Mouse (Mus musculus) gastrocnemius, adult 18-20 months (tissue): Measurements from ENCODE around the gene Ube2l6. TPM values are rescaled to one million over a fixed set of nuclear protein-coding genes. Genes with fewer than 3 reads are reported as not detected.

Source experiments
- DNase-seq: peaks from one replicate; pipeline ENCODE4 v3.0.0; 2021; ENCODE audit warnings: low spot score
- total RNA-seq, 2 experiments: library from RNA; stranded (reverse); gene quantifications; 2 replicates each; pipeline ENCODE4 v1.2.3; 2021

The Ube2l6 gene
- total RNA-seq, 2 experiments from 2014 or later = 2.9 to 3.7 TPM

- DNase-seq = no peak
Observed at GRCm38 (mm10) chr2:84837817-84838592, 39.4 kb downstream of the Ube2l6 start.

- no peak for DNase-seq
Observed at GRCm38 (mm10) chr2:84838593-84838949, 39.9 kb downstream of the Ube2l6 start, which contains the start of gene Slc43a1. Slc43a1 (plus strand) TSS chr2:84838850.

DNA sequence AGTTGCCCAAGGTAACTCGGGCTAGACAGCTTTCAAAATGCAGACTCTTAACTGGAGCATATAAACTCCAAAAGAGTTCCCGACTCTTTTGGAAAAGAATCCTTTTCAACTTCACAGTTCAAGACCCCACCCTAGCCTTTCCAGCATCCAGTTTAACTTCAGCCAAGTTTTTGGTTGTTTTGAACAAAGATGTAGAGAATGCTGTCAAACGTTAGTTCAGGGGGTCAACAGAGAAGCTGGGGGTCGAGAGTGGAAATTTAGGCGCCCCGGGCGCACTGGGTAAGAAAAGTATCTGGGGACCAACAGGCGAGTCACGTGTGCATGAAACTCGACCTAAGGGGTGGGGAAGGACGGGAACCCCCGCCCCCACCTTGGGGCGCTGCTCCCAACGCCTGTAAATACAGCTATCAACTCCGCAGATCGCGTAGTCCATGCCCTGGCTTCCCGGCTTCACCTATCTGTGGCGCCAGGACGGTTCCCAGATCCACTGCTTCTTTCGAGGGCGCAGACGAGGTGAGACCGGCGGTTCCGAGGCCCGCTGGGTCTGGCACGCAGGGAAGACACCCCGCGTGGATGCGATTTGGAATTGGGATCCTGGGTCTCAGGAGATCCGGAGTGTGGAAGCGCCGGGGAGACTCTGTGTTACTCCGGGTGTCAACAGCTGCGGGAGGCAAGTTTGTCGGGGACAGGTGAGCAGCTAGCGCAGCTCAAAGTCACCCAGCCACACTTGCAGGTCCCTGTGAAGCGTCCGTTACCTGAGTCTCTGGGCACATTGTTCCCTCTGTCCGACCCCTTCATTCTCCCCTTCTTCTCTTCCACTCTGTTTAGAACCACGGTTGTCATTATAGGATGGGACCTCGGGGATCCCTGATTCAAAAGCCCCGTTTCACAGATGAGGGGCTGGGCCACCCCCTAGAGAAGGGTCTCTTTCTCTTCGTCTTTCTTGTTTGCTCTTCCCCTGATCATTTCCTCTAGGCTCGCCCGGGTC is 40.7 kb downstream of the Ube2l6 start:
- DNase-seq = peak; percentile 74

DNA sequence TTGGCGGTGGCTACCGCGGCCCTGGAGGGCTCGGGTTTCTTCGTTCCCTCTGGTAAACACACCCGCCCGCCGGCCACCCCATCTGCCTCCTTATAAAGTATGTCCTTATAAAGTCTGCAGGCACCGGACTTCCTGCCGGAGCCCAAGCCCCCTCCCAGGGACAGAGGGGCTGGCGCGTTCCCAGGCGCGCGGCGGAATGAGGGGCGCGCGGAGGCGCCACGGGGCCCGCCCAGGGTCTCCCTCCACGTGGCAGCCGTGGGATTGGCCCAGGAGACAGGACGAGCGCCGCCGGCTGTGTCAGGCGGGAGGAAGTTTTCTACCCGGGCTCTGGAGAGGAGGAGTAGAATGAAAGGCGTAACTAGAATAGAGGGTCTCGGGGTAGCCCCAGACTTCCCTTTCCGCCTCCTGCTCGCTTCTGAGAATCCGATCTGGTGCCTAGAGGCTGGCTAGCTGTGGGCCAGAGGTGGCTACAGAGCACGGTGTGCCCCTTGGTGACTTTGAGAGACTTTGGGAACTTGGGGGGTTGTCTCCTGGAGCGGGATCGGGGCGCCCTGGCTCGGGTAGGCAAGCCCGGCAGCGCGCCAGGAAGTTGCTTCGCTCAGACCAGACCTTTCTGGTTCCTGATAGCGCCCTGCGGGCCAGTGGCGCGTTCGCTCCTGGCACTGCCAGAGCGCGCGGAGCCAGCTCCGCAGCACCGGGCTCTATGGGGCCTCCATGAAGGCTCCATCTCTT is 41.6 kb downstream of the Ube2l6 start:
- peak; percentile 76 for DNase-seq

DNA sequence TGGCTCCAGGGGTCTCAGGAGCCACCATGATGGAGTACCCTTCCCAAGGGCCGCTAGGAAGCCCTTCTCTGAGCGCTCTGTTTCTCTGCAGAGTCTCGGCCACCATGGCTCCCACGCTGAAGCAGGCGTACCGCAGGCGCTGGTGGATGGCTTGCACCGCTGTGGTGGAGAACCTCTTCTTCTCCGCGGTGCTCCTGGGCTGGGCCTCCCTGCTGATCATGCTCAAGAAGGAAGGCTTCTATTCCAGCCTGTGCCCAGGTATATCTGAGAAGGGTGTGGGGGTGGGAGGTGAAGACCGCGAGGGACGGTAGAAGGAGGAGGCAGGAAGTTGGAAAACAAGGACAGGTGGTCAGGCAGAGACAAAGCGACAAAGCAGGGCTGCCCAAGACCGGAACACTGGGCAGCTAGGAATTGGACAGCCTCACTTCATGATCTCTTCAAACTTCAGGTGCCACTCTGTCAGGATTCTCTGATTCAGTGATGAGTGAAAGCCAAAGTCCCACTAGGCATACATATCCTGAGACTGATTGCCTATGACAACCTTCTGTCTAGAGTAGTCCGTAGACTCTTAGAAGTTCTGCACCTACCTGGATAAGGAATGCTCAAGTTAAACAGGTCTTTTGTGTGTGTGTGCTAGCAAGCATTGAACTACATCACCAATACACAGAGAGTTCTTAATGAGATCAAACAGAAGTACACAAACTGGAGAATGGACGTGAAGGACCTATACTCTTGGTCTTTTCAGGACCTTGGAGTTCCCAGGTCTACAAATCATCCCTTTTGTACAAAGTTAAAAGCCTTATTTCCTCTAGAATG is 42.3 kb downstream of the Ube2l6 start:
- DNase-seq = no peak

DNA sequence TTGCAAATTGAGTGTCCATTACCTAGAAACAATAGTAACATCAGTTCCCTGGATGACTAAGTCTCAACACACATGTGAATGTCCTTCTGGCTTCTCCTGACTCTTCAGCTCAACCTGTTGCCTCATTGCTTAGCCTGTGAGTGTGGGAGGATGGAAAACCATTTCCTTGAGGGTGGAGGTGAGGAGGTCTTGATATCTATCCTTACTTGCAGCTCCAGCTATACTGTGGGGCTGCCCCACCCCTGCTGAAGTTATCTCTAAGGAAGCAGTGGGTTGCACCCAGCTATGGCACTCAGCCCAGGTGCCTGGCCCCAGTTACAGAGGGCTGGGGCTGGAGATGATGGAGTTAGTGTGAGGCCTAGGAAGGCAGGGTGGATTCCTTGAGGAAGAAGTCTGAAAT is 43.3 kb downstream of the Ube2l6 start:
- DNase-seq = no peak

DNA sequence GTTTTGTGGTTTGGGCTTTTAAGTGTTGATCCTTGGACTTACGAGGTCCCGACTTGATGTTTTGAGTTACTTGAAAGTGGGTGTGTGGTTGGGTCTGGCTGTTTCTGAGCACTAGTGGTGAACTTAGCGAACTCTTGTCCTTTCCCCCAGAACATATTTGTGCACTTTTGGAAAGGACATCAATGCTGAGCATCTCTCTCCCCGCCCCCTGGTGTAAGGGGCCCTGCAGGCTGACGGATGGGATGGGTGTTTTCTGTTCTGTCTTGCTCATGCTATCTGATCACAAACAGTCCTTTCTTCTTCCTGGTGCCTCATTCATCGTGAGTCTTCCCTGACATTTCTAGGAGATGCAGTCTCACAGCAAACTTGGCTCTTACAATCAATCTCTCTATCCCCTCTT is 45.0 kb downstream of the Ube2l6 start:
- DNase-seq = no peak

DNA sequence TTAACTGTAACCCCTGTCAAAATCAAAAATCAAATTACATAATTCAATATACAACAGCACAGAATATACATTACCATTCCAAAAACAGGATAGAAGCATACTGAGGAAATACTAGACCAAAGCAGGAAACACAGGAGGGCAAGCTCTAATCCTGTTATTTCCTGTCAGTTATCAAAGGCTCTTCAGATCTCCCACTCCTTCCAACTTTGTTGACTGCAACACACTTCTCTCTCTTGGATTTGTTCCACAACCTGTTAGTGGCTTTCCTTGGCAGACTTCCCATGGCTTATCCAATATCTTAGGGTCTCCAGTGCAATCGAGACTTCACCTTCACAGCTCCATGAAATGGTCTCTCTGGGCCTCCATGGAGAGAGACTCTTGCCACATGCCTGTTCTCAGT is 46.6 kb downstream of the Ube2l6 start:
- no peak for DNase-seq

DNA sequence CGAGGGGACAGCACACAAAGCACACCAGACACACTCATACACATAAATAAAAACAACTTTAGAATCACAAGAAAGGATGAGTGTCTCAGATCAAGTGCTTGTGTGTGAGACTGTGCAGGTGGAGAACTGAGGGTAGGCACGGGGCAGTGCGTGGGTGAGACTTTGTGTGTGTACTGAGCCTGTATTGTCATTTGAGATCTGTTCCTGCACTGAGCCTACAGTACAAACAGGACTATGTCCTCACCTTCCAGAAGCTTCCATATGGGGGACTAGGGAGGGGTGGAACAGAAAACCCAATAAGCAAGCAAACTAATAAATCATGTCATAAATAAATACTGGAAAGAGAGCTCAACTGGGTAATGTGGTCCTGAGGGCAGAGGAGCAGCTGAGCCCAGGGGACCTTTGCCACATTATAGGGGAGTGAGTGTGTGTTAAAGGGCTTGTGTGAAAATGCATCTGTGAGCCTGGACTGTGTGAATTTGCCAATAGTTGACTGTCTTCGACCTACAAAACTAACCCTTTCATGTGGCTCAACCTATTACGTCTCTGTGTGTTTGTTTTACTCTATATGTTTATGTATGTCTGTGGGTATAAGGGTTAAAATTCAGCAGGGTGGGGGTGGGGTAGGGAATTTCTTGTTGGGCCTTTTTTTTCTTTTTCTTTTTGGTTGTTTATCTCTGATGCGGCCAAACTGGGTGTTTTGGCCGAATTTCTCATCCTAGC is 51.9 kb downstream of the Ube2l6 start:
- no peak for DNase-seq

GRCm38 (mm10) chr2:84851130-84852040 is 52.8 kb downstream of the Ube2l6 start:
- DNase-seq = peak; percentile 84

DNA sequence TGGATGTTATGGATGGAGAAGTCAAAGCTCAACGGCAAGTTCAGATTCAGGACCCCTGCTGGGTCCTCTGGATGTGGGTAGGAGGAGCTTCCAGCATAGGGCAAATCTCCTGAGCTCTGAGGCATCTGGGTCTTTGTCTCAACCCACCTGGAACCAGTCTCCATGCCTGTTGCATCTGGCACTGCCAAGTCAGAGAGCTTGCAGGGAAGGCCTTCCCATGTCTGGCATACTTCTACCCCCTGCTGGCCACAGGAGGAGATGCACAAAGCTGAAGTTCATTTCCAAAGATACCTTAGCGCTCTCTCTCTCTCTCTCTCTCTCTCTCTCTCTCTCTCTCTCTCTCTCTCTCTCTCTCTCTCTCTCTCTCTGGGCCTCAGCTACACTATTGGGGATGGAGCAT is 57.1 kb downstream of the Ube2l6 start:
- peak; percentile 58 for DNase-seq

DNA sequence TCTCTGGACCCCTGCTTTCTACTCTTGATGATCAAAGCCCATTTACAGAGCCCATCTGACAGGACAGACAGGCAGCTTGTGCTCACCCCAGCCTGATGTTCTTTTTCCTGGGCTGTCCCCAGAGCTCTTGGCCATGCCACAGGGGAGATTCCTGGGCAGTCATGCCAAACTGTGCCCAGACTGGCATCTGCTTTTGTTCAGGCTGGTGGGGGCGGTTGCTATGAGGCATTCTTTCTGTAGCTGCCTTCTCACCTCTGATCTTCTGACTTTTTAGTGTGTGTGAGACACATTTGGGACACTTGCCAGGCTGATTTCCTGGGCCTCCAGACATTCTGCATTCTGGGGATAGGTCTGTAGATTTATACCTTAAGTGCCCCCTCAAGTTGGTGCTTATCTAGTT is 59.9 kb downstream of the Ube2l6 start:
- no peak for DNase-seq

Other genes starting within 250 kb of the Ube2l6 start
- 10 to 100 TPM; 23.2 to 29.2 TPM for gene Ctnnd1, start 148.1 kb upstream of the Ube2l6 start, total RNA-seq
- not detected for gene Btbd18, start 139.7 kb upstream of the Ube2l6 start, total RNA-seq
- 10 to 100 TPM; 12.0 to 14.4 TPM for gene Selenoh, start 128.1 kb upstream of the Ube2l6 start, total RNA-seq
- 1 to 10 TPM in 1 of 2 experiments, under 1 TPM in 1; 0.59 to 2.2 TPM for gene Gm28635, start 120.8 kb upstream of the Ube2l6 start, total RNA-seq
- gene Med19, start 120.4 kb upstream of the Ube2l6 start, total RNA-seq = 1 to 10 TPM; 7.7 to 8.5 TPM
- 10 to 100 TPM; 45.5 to 47.7 TPM for gene Tmx2, start 119.7 kb upstream of the Ube2l6 start, total RNA-seq
- gene Zdhhc5, start 83.6 kb upstream of the Ube2l6 start, total RNA-seq = 10 to 100 TPM; 72.0 to 78.9 TPM
- gene Clp1, start 71.5 kb upstream of the Ube2l6 start, total RNA-seq = 1 to 10 TPM; 3.3 to 3.8 TPM
- gene Ypel4, start 64.8 kb upstream of the Ube2l6 start, total RNA-seq = under 1 TPM; 0.38 to 0.57 TPM
- under 1 TPM in 1 of 2 experiments, not detected in 1; 0.43 TPM for gene Gm19426, start 55.2 kb upstream of the Ube2l6 start, total RNA-seq
- gene Serping1, start 23.4 kb upstream of the Ube2l6 start, total RNA-seq = 10 to 100 TPM; 50.8 to 72.0 TPM
- gene Smtnl1, start 23.8 kb downstream of the Ube2l6 start, total RNA-seq = 100 to 1,000 TPM; 104 to 119 TPM
- gene Timm10, start 28.2 kb downstream of the Ube2l6 start, total RNA-seq = 10 to 100 TPM; 38.2 to 57.8 TPM
- 10 to 100 TPM; 11.0 to 12.7 TPM for gene Slc43a1, start 40.0 kb downstream of the Ube2l6 start, total RNA-seq
- under 1 TPM; 0.52 to 0.62 TPM for gene Rtn4rl2, start 87.9 kb downstream of the Ube2l6 start, total RNA-seq
- 10 to 100 TPM; 17.2 to 18.4 TPM for gene Slc43a3, start 137.8 kb downstream of the Ube2l6 start, total RNA-seq
- gene Prg2, start 181.6 kb downstream of the Ube2l6 start, total RNA-seq = not detected
- gene Prg3, start 189.4 kb downstream of the Ube2l6 start, total RNA-seq = not detected
- gene Ssrp1, start 238.4 kb downstream of the Ube2l6 start, total RNA-seq = 10 to 100 TPM; 25.8 to 27.9 TPM
- under 1 TPM; 0.40 to 0.50 TPM for gene P2rx3, start 238.6 kb downstream of the Ube2l6 start, total RNA-seq
- gene Tnks1bp1, start 249.2 kb downstream of the Ube2l6 start, total RNA-seq = 10 to 100 TPM; 24.4 to 37.0 TPM